In the genomic region with DNA sequence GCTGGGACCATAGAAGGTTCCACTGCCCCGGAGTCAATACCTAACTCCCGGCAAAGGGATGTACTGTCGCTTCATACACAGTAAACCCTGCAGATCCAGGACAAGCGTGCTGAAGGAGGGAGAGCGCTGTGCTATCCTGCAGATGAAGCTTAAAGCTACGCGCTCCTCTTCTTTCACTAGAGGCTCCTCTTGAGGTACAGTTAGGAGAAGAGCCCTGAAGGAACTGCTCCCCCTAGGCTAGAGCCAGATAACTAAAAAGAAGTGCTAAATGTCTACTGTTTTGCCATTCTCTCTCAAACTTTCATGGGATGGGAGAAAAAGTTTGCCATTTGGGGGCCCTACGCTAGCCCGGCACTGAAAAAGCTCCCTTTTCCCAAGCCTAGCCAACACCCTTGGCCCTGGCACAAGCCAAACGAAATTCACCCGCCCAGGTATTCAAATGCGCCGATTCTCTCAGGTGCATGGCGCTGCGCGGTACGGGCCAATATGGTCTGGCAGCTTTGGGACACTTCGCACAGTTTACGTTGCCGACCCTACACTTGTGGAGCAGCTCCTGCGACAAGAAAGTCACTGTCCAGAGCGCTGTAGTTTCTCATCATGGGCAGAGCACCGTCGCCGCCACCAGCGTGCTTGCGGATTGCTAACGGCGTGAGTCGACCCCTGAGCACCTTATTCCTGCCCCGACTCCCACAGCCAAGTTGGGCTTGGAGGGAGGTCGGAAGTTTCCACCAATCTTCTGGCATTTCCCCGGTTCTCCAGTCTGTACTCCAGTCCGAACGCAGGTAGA, we compare ENCODE assay signal across 1 mouse cellular context.
TF ChIP-seq lines count a peak whose summit lies in the region.

No protein-coding gene starts in this region.

TF ChIP-seq in CH12.LX, 34 proteins besides CTCF, POLR2A, EP300 and RAD21:
- TF ChIP-seq PAX5 (IDR thresholded peaks at IDR 0.05; ENCODE audit: low read length) (no peak), POLR2AphosphoS2 (IDR thresholded peaks at IDR 0.05; ENCODE audit: low read depth, low read length) (0 out of 2 replicates have a peak, but pooled peaks have one; percentile 24)
TF ChIP-seq in CH12.LX: peak in this region for 1.
